Mouse (Mus musculus): Measurements from ENCODE around the gene Slc6a20a.

GRCm38 (mm10) chr9:123596910-123597309, 81.8 kb downstream of the Slc6a20a start:
- TF ChIP-seq CTCF (IDR thresholded peaks at IDR 0.05; ENCODE audit: low read depth) (no peak), EP300 (IDR thresholded peaks at IDR 0.05; ENCODE audit: low read depth) (no peak)

All from liver, embryonic 14.5 days (tissue).